Mouse (Mus musculus) liver, adult (tissue): Measurements from ENCODE around the gene Hfe.

Experiments used
- GATA4 ChIP-seq: IDR thresholded peaks from 2 replicates; pipeline ENCODE4 v1.6.1; 2014; ENCODE audit warnings: mild to moderate bottlenecking, low read length; ENCODE audit not compliant: insufficient replicate concordance

Gene Hfe

DNA sequence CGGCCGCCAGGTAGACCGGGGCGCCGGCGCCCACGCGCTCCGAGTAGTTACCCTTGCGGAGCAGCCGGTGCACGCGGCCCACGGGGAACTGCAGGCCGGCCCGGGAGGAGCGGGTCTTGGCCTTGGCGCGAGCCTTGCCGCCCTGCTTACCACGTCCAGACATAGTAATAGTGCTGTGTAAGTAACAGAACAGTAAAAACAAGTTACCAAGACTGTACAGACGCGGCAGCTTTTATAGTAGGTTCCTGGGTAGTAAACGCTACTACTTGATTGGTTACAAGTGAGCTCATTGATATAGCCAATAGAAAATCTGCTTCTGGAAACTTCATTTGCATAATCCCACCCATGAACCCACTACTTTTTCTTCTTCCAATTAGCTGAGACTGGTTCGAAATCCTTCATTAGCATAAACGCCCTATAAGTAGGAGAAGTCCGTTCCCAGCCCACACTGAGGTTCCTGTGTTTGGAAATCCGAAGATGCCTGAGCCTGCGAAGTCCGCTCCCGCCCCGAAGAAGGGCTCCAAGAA is 26.8 kb downstream of the Hfe start, which contains the start of the genes Hist1h2ac and Hist1h2bc:
Hist1h2ac (minus strand) TSS at position 194 of the 527 bp plus-strand sequence.
Hist1h2bc (plus strand) TSS at position 445 of the 527 bp plus-strand sequence.
- no peak for TF ChIP-seq GATA4

DNA sequence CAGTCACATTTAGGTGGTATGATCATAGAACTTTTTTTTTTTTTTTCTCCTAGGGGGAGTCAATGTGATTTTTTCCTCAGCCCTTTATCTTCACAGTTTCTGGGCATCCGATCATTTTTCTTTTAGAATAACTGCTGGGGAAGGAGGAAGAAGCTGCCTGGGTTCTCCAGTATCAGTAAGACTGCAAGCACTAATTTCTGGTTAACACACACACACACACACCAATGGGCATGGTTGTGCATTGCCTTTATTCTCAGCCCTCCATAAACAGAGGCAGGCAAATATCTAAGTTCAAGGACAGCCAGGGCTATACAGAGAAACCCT is 28.1 kb downstream of the Hfe start:
- no peak for TF ChIP-seq GATA4

DNA sequence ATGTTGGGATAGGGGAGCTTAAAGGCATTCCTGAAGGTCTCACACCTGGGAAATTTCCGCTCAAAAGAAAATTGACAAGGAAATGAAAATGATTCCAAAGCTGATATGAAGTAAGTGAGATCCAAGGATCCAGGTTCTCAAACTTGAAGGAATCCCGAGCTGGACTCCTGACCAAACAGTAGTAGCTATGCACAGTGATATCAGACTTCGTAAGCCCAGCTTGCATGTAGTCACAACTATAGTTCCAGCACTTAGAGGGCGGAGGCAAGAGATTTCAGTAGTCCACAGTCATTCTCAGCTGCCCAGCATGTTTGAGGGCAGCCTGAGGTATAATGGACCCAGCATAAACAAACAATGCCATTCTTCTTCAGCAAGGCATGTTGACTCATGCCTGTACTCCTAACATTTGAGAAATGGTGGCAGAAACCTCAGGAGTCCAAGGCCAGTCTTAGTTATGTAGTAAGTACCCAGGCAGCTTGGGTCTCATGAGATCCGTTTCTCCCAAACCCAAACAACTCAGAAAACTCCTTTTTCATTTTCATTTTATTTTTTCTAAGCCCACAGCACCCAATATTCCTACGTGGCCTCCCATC is 28.6 kb downstream of the Hfe start:
- TF ChIP-seq GATA4: no peak

DNA sequence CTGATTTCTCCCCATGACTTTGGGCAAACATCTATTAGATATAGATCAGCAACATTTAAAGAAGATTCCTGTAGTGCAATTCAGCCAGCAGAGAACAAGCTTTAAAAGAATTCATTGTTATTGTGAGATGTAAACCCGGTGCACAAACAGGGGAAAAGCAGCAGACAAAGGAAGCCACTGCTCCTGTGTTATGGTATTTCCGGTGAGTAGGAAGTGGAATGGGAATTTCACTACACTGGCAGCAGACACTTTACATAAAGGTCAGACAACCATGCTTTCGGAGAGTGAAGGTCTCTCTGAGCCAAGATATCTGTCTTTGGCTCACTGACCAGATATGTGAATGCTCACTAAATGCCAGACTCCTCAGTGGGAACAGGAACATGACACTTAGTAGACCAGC is 48.1 kb downstream of the Hfe start:
- TF ChIP-seq GATA4: no peak

DNA sequence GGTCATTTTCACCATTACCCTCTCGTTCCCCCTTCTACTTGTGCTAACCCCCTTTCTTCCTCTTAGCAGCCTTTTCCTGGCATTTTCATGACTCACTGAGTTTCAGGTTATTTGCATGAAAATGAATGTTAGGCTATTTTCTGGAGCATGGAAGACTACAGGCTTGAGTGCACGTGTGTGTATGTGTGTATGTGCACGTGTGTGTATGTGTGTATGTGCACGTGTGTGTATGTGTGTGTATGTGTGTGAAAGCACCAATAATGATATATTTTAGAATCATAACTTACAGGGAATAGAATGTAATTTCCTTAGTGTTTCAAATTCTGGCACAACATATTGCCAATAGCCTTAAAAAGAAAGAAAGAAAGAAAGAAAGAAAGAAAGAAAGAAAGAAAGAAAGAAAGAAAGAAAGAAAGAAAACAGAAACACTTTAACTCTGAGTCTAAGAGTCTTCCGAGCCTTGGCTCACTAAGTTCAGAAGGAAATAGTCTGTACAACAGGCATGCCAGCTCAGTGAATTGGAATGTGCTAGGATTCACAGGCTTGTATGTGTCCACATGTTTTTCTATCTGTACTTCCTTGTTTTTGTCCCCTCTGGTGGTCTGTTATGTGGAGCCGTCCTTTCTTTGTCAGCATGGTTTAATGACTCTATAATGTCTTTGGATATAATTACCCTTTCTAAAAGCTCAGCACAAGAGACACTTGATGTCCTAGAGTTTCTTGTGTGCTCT is 50.9 kb downstream of the Hfe start:
- TF ChIP-seq GATA4: no peak
